Mouse (Mus musculus) cerebellum, adult 2 months (tissue): ENCODE data around the gene Pgbd5.

Experiments used
- CTCF ChIP-seq: fragments of 200-500 bp; IDR thresholded peaks from 2 replicates; pipeline ENCODE4 v1.5.1; 2011; ENCODE audit warnings: low read depth, mild to moderate bottlenecking, control low read depth, low read length, moderate library complexity, borderline replicate concordance; ENCODE audit not compliant: insufficient read depth
- POLR2A ChIP-seq: fragments of 200-500 bp; IDR thresholded peaks from 2 replicates; pipeline ENCODE4 v1.6.1; 2011; ENCODE audit warnings: low read length, control low read depth, borderline replicate concordance; ENCODE audit not compliant: insufficient read depth

DNA sequence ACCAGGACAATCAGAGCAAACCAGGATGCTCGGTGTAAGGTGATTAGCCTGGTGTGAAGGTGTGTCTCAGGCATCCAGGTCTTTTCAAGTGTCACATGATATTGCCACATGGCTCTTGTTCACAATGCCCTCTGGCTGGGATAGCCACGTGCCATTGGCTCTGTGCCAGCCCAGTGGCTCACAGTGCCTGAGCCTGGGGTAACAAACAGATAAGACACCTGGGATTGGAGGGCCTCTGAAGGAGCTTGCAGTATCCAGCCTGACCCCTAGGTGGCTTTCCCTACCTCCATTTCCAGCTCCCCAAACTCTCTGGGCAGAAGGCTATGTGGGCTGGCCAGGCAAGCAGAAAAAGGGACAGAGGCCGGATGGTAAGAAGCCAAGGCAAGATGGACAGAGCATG, 35.6 kb downstream of the Pgbd5 start:
- TF ChIP-seq CTCF (peak; percentile 76), POLR2A (no peak)
